Mouse (Mus musculus) adrenal gland, postnatal 25 days (tissue): ENCODE measurements around the gene Cldn19. TPM values are rescaled to one million over a fixed set of nuclear protein-coding genes. Genes with fewer than 3 reads are reported as not detected.

Source experiments
- DNase-seq: peaks from one replicate; pipeline ENCODE4 v3.0.0; 2021; ENCODE audit warnings: mixed read lengths
- total RNA-seq: library from RNA; stranded (reverse); gene quantifications from 2 replicates; pipeline ENCODE4 v1.2.3, GENCODE M21; 2021

Gene Cldn19
- total RNA-seq, 1 experiment from 2014 or later = 0.21 TPM

DNA sequence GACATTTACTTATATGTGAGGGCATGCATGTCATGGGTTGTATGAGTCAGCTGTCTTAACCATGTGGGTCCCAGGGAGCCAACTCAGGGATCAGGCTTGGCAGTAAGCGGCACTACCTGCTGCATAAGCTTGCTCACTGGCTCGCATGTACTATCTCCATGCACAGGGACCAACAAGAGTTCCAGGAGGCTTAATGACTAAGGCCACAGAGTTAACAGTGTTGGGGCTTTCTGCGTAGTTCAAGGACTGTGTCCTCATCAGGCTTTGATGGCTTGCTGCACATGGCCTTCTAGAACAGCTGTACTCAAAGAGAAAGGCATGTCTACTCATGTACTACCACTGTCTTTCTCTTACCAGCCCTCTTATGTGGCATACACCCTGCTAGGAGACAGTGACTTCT, 45.5 kb downstream of the Cldn19 start:
- DNase-seq = no peak

- no peak for DNase-seq
Measured at GRCm38 (mm10) chr4:119301777-119302176, 46.6 kb downstream of the Cldn19 start.

DNA sequence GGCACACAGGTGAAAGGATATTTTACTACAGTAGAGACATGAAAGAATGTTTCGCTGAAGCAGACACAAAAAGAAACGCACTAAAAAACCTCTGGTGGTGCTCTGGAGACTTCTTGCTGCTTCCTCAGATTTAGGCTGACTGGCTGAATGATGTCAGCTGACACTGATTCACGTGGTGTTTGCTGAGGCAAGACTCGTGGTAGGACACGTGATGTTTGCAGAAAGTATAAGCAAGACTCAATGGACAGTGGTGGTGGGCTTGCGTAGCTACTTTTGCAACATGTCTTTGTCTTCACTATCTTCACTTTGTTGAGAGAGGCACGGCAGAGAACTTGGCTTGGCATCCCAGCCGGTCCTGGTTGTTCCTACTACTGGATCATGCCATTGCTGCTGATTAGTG, 48.1 kb downstream of the Cldn19 start:
- DNase-seq = no peak

- DNase-seq = no peak
Measured at GRCm38 (mm10) chr4:119305418-119305817, 50.2 kb downstream of the Cldn19 start.

Other genes with a start within 250 kb of the Cldn19 start
- 19.7 and 21.6 TPM in 2 replicates for gene Slc2a1, start 146.7 kb upstream of the Cldn19 start, total RNA-seq
- 15.3 and 16.6 TPM in 2 replicates for gene Zfp691, start 81.2 kb upstream of the Cldn19 start, total RNA-seq
- 0.30 TPM in 1 of 2 replicates, not detected in the other for gene Ermap, start 65.4 kb upstream of the Cldn19 start, total RNA-seq
- gene Svbp, start 60.1 kb upstream of the Cldn19 start, total RNA-seq = 17.7 and 20.2 TPM in 2 replicates
- gene Tmem269, start 37.2 kb upstream of the Cldn19 start, total RNA-seq = not detected in 2 replicates
- gene AU022252, start 22.7 kb upstream of the Cldn19 start, total RNA-seq = 27.9 and 28.1 TPM in 2 replicates
- gene P3h1, start 22.5 kb upstream of the Cldn19 start, total RNA-seq = 29.2 and 30.6 TPM in 2 replicates
- 585 and 731 TPM in 2 replicates for gene Ybx1, start 39.2 kb downstream of the Cldn19 start, total RNA-seq
- gene Ppih, start 65.1 kb downstream of the Cldn19 start, total RNA-seq = 14.1 and 26.4 TPM in 2 replicates
- gene Ccdc30, start 160.1 kb downstream of the Cldn19 start, total RNA-seq = 12.5 and 15.9 TPM in 2 replicates
- 45.9 and 48.6 TPM in 2 replicates for gene Ppcs, start 167.0 kb downstream of the Cldn19 start, total RNA-seq
- 2.3 and 4.5 TPM in 2 replicates for gene Zmynd12, start 167.4 kb downstream of the Cldn19 start, total RNA-seq
- gene Rimkla, start 237.2 kb downstream of the Cldn19 start, total RNA-seq = 0.21 and 0.67 TPM in 2 replicates